Mouse (Mus musculus): ENCODE results near the gene Ythdf2. TPM values are rescaled to one million over a fixed set of nuclear protein-coding genes. Genes with fewer than 3 reads are reported as not detected.

The Ythdf2 gene
- total and polyA plus RNA-seq, 2 experiments from 2014 or later, result 83.9 to 122 TPM

DNA sequence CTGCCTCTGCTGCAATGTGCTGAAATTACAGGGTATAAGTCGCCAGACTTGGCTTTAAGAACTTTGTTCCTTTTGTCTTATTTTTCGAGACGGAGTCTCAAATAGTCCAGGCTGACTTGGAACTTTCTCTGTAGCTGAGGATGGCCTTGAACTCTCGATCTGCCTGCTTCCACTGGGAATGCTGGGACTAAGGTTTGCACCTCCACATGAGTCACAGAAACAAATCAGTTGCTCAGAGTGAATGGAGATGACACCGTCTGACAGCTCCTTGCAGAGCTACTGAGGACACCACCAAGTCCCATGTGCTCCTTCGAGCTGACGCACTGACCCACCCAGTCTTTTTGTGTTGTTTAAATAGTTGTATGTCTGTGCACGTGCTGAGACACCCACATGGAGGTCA is 41.0 kb upstream of the Ythdf2 start:
- ATAC-seq, result no peak
- no peaks in the 10 kb centered on the region for H3K27me3 ChIP-seq (ENCODE audit: insufficient read depth, low read length)
- WGBS, result 82% methylated on average over 8 of the region's 8 CpGs

DNA sequence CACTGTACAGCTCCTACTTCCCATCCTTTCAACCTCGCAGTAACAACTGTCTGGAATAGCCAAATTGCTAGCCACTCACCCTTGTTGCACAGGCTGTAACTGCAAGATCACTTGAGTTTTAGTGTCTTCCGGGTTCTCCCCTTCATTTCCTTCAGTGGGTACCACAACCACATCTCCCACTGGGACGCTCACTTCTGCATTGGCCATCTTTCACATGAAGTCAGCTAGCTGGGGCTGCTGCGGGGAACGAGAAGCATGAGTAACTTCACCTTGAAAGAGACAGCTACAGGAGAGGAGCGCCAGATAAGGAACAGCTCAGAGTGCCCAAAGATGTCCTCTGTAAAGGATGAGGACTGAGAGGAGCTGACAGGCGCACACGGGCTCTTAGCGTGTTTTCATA is 39.5 kb upstream of the Ythdf2 start:
- no peak for ATAC-seq
- H3K9me3 ChIP-seq (ENCODE audit: low read length), result no peaks in the 10 kb centered on the region
- no peak overlapping the region for H3K4me3 ChIP-seq (ENCODE audit: low read depth, low read length)
- no peak for TF ChIP-seq CTCF (IDR thresholded peaks at IDR 0.05; ENCODE audit: low read depth)
- DNase-seq, result no peak
- no peaks in the 10 kb centered on the region for H3K27me3 ChIP-seq (ENCODE audit: insufficient read depth, low read length)
- WGBS, result 96% methylated on average over 9 of the region's 9 CpGs
- H3K36me3 ChIP-seq (ENCODE audit: insufficient read depth), result peaks cover 28% of the 10 kb centered on the region
- H3K9ac ChIP-seq, result no peak overlapping the region
- no peaks in the 10 kb centered on the region for H3K4me1 ChIP-seq (ENCODE audit: insufficient read depth)
- H3K27ac ChIP-seq (ENCODE audit: low read depth, low read length), result no peak overlapping the region
- H3K4me2 ChIP-seq (ENCODE audit: low read depth), result no peak overlapping the region

More for the DNA sequence above, 41.0 kb upstream of the Ythdf2 start:
- no peaks in the 10 kb centered on the region for H3K4me1 ChIP-seq (ENCODE audit: insufficient read depth)
- DNase-seq, result no peak
- TF ChIP-seq CTCF (IDR thresholded peaks at IDR 0.05; ENCODE audit: low read depth), result no peak
- H3K36me3 ChIP-seq (ENCODE audit: insufficient read depth), result peaks cover 20% of the 10 kb centered on the region
- H3K27ac ChIP-seq (ENCODE audit: low read depth, low read length), result no peak overlapping the region
- no peak overlapping the region for H3K4me2 ChIP-seq (ENCODE audit: low read depth)
- H3K9ac ChIP-seq, result no peak overlapping the region
- no peaks in the 10 kb centered on the region for H3K9me3 ChIP-seq (ENCODE audit: low read length)
- H3K4me3 ChIP-seq (ENCODE audit: low read depth, low read length), result no peak overlapping the region

DNA sequence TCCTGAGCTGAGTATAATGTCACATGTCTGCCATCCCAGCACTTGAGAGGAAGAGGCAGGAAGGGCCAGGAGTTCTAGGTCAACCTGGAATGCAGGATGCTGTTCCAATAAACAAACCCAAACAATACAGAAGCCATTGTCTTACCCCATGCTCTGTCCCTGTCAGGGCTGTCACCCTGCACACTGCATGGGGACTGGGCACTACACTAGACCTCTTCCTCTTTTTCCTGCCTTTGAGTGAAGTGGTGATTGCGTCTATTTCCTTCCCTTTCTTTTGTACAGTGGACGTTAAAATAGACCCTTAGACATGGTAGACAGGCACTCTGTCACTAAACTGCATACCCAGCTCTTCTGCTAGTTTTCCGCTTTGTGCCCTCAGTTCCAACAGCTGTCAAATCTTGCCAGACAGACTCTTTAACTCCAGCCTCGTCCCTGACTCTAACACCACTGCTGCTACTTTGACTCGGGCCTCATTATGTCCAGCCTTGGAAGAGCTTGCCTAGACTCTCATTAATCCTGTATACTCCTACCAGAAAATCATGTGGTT is 35.4 kb upstream of the Ythdf2 start:
- TF ChIP-seq CTCF (IDR thresholded peaks at IDR 0.05; ENCODE audit: low read depth), result no peak
- Histone ChIP-seq H3K9me3 (ENCODE audit: low read length) (no peaks in the 10 kb centered on the region), H3K4me1 (ENCODE audit: insufficient read depth) (no peaks in the 10 kb centered on the region), H3K36me3 (ENCODE audit: insufficient read depth) (peaks cover 43% of the 10 kb centered on the region), H3K27ac (ENCODE audit: low read depth, low read length) (no peak overlapping the region), H3K9ac (no peak overlapping the region), H3K4me2 (ENCODE audit: low read depth) (no peak overlapping the region), H3K4me3 (ENCODE audit: low read depth, low read length) (no peak overlapping the region), H3K27me3 (ENCODE audit: insufficient read depth, low read length) (no peaks in the 10 kb centered on the region)
- DNase-seq (no peak), ATAC-seq (no peak)
- 82% methylated on average over 5 of the region's 5 CpGs for WGBS

DNA sequence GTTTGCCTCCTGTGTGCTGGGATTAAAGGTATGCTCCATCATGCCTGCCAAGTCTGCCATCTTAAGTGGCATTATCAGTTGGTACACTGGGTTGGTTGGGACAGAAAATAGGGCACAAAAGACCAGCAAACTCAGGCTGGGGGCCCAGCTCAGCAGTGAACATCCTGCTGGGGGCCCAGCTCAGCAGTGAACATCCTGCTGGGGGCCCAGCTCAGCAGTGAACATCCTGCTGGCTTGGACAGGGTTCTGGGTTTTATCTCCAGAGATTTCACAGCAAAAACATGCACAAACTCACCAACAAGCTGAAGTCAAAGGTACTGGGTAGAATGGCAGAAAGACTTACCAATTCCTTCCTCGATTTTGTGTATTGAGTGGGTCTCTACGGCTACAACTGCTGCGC is 33.5 kb upstream of the Ythdf2 start:
- Histone ChIP-seq H3K4me3 (ENCODE audit: low read depth, low read length) (no peak overlapping the region), H3K27ac (ENCODE audit: low read depth, low read length) (no peak overlapping the region), H3K4me2 (ENCODE audit: low read depth) (no peak overlapping the region), H3K4me1 (ENCODE audit: insufficient read depth) (no peaks in the 10 kb centered on the region), H3K36me3 (ENCODE audit: insufficient read depth) (peaks cover 55% of the 10 kb centered on the region), H3K27me3 (ENCODE audit: insufficient read depth, low read length) (no peaks in the 10 kb centered on the region), H3K9ac (no peak overlapping the region), H3K9me3 (ENCODE audit: low read length) (no peaks in the 10 kb centered on the region)
- TF ChIP-seq CTCF (IDR thresholded peaks at IDR 0.05; ENCODE audit: low read depth), result no peak
- no peak for ATAC-seq
- no peak for DNase-seq
- 98% methylated on average over 3 of the region's 3 CpGs for WGBS

DNA sequence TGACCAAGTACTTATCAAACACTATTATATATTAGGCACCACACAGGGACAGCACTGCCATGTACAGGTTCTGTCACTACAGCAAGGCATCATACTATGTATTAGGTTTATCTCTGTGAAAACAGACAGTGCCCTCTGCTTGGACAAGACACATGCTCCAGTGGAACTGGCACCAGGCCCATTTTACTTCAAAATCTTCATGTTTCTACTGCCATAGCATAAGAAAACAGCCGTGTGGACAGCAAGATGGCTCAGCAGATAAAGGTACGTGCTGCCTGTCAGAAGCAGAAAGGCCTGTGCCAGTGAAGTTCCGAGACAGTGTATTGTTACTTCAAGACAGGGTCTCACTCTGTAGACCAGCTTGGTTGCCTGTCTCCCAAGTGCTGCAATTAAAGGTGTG is 29.1 kb upstream of the Ythdf2 start:
- Histone ChIP-seq H3K4me1 (ENCODE audit: insufficient read depth) (no peaks in the 10 kb centered on the region), H3K9me3 (ENCODE audit: low read length) (no peaks in the 10 kb centered on the region)
- 94% methylated on average over 3 of the region's 3 CpGs for WGBS

DNA sequence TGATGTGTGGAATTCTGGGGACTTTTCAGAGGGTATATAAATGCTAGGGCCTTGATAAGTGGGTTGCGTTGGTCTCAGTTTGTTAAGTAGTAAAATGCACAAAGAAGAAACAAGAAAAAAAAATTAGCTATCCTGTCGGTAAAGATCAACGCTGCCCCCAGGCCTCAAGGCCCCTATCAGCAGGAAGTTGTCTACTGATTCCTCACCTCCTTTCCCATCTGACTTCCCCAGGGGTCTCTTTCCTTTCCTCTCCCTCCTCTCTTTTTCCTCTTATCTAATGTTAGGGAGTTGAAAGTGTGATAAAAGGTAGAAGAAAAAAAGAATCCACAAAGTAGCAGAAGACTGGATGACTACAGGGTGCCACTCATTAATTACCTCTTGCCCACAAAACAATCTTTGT is 28.3 kb upstream of the Ythdf2 start:
- 92% methylated on average over 3 of the region's 3 CpGs for WGBS
- Histone ChIP-seq H3K4me3 (ENCODE audit: low read depth, low read length) (no peak overlapping the region), H3K27me3 (ENCODE audit: insufficient read depth, low read length) (no peaks in the 10 kb centered on the region), H3K9me3 (ENCODE audit: low read length) (no peaks in the 10 kb centered on the region), H3K36me3 (ENCODE audit: insufficient read depth) (peaks cover 57% of the 10 kb centered on the region), H3K4me1 (ENCODE audit: insufficient read depth) (no peaks in the 10 kb centered on the region), H3K9ac (no peak overlapping the region), H3K4me2 (ENCODE audit: low read depth) (no peak overlapping the region), H3K27ac (ENCODE audit: low read depth, low read length) (no peak overlapping the region)
- no peak for ATAC-seq
- DNase-seq, result no peak
- TF ChIP-seq CTCF (IDR thresholded peaks at IDR 0.05; ENCODE audit: low read depth), result no peak

More for the DNA sequence above, 29.1 kb upstream of the Ythdf2 start:
- DNase-seq (no peak), ATAC-seq (no peak)
- no peak overlapping the region for H3K4me2 ChIP-seq (ENCODE audit: low read depth)
- no peak for TF ChIP-seq CTCF (IDR thresholded peaks at IDR 0.05; ENCODE audit: low read depth)
- no peak overlapping the region for H3K4me3 ChIP-seq (ENCODE audit: low read depth, low read length)
- no peak overlapping the region for H3K27ac ChIP-seq (ENCODE audit: low read depth, low read length)
- H3K9ac ChIP-seq, result no peak overlapping the region
- H3K36me3 ChIP-seq (ENCODE audit: insufficient read depth), result peaks cover 57% of the 10 kb centered on the region
- no peaks in the 10 kb centered on the region for H3K27me3 ChIP-seq (ENCODE audit: insufficient read depth, low read length)

DNA sequence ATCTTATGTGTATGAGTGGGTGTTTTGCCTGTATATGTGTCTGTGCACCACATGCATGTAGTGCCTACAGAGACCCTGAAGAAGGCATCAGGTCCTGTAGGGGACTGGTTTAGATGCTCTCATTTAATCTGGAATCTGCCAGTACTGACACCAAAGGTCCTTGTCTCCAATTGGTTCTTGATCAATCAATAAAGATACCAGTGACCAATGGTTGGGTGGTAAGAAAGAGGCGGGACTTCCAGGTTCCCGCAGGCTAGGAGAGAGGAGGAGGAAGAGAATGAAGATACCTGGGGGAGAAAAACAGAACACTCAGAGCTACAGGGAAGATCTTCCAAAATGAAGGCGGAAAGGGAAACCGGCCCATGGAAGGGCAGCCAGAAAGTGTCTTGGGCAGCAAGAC is 26.3 kb upstream of the Ythdf2 start:
- ATAC-seq (no peak), DNase-seq (no peak)
- Histone ChIP-seq H3K27me3 (ENCODE audit: insufficient read depth, low read length) (no peaks in the 10 kb centered on the region), H3K4me2 (ENCODE audit: low read depth) (no peak overlapping the region), H3K27ac (ENCODE audit: low read depth, low read length) (no peak overlapping the region), H3K4me1 (ENCODE audit: insufficient read depth) (no peaks in the 10 kb centered on the region), H3K4me3 (ENCODE audit: low read depth, low read length) (no peak overlapping the region), H3K9me3 (ENCODE audit: low read length) (no peaks in the 10 kb centered on the region), H3K36me3 (ENCODE audit: insufficient read depth) (peaks cover 68% of the 10 kb centered on the region), H3K9ac (no peak overlapping the region)
- 88% methylated on average over 4 of the region's 4 CpGs for WGBS
- TF ChIP-seq CTCF (IDR thresholded peaks at IDR 0.05; ENCODE audit: low read depth), result no peak

Data from forebrain, postnatal 0 days (tissue).